Mouse (Mus musculus): ENCODE measurements around the gene Rgs16. TPM values are rescaled to one million over a fixed set of nuclear protein-coding genes. Genes with fewer than 3 reads are reported as not detected.
"Not testable (repeated sequence)": the region's sequence is repeated elsewhere in the genome, so short reads cannot be mapped to it uniquely, and the experiment has no call there.

The Rgs16 gene
- total RNA-seq, 2 experiments from 2014 or later: 1.5 to 2.6 TPM

DNA sequence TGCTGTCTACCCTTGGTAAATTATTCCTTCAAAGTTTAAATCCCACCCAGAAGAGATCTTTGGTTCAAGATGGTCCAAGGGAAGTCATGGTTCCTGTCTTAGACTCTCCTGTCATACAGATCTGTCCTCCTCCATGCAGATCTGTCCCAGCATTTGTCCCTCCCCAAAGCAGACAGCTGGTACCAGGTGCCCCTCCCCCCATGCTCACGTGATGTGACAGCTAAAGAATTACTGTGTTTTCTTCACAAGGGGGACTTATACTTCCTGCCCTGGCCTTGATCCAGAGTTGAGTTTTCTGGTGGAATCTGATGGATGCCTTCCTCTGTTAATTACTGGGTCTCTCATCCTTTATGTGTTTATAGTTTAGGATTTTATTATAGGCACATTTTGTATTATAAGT lies 8.4 kb downstream of the Rgs16 start:
- DNase-seq: peak in 1 of 2 experiments; percentile 33
- intact Hi-C loops (cut with DNase I): loop anchor here (5.0 kb wide), 1 partner anchor 261 kb away; the partner anchor contains the start of gene Dhx9

DNA sequence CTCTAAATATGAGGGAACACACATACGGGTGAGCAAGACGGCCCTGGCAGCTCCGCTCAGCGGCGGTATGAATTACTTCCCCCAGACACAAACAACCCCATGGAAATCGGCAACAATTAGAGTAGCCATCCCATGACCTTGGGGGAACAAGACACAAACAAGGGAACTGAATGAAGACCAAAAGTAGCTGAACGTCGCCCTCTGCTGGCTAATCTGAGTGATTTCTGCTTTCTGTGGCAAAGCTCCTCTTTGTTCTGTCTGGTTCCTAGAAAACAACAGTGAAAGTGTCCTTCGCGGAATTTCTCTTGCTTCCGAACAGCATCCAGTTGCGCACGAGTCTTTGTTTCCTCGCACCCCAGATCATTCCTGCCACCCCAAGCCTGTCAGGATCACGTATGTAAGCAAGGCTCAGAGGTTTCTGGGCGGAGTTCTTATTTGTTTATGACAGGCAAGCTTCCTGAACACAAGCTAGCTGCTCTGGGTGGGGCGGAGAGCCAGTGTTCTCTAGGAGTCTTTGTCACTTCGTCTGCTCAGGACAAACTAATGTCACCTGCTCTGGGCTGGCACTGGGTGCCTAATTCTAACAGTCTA lies 9.2 kb downstream of the Rgs16 start, which contains the start of gene Rnasel:
Rnasel (plus strand) TSS at position 216 of the 591 bp plus-strand sequence.
- peak; percentile 73 to 82 for DNase-seq
- intact Hi-C loops (cut with DNase I): loop anchor here (5.0 kb wide), 1 partner anchor 262 kb away; the partner anchor contains the start of gene Dhx9

DNA sequence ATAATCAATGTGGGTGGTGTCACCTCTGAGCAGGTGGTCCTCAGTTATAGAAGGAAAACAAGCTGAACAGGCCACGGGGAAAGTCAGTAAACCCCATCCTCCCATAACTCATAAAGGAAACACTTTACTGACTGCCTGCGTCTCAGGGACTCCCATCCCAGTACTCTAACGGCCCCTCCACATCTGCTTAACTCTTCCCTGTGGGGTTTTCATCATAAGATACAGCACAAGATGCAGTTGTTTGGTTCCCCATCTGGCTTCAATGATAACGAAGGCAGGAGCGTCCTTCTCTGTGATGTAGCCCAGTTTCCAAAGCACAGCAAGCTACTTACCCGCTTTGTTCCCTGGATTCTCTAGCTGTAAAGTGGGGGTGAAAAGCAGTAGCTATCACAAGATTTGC lies 9.9 kb downstream of the Rgs16 start:
- intact Hi-C loops (cut with DNase I): loop anchor here (5.0 kb wide), 1 partner anchor 57 kb away; no protein-coding TSS in a partner anchor
- no peak for DNase-seq

- DNase-seq: peak; percentile 43 to 58
- intact Hi-C loops (cut with DNase I): loop anchor here (5.0 kb wide), 1 partner anchor 55 kb away; no protein-coding TSS in a partner anchor
These were observed 11.7 kb downstream of the Rgs16 start for GRCm38 (mm10) chr1:153751763-153752301.

- intact Hi-C loops (cut with DNase I): loop anchor here (5.0 kb wide), 1 partner anchor 55 kb away; no protein-coding TSS in a partner anchor
- peak in 1 of 2 experiments; percentile 34 for DNase-seq
These were observed 12.4 kb downstream of the Rgs16 start for GRCm38 (mm10) chr1:153752521-153752920.

DNA sequence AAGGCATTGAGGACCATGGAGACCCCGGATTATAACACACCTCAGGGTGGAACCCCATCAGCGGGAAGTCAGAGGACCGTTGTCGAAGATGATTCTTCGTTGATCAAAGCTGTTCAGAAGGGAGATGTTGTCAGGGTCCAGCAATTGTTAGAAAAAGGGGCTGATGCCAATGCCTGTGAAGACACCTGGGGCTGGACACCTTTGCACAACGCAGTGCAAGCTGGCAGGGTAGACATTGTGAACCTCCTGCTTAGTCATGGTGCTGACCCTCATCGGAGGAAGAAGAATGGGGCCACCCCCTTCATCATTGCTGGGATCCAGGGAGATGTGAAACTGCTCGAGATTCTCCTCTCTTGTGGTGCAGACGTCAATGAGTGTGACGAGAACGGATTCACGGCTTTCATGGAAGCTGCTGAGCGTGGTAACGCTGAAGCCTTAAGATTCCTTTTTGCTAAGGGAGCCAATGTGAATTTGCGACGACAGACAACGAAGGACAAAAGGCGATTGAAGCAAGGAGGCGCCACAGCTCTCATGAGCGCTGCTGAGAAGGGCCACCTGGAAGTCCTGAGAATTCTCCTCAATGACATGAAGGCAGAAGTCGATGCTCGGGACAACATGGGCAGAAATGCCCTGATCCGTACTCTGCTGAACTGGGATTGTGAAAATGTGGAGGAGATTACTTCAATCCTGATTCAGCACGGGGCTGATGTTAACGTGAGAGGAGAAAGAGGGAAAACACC lies 13.7 kb downstream of the Rgs16 start:
- DNase-seq: no peak
- intact Hi-C loops (cut with DNase I): loop anchor here (5.0 kb wide), 1 partner anchor 53 kb away; no protein-coding TSS in a partner anchor

DNA sequence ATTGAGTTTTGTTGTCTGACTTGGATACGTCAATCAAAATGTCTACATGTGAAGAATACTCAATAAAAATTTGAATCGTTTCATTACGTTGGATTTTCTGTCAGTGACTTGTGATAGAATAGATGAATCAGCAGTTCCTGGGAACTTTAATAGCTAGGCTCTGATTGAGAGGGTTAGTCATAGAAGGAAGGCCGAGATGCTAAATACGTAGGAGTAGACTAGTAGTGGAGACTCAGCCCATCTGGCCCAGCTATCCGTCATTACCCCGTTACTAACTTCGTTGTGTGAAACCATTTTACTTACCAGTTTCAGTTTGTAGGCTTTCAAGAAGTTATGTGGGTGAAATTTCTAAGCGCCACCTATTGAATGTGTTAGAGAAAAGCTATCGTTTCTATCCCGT lies 24.0 kb downstream of the Rgs16 start:
- intact Hi-C loops (cut with DNase I): no loop called here

GRCm38 (mm10) chr1:153766298-153766697 lies 26.1 kb downstream of the Rgs16 start:
- intact Hi-C loops (cut with DNase I): no loop called here
- DNase-seq: no peak

More for the DNA sequence above, 24.0 kb downstream of the Rgs16 start:
- DNase-seq: no peak

DNA sequence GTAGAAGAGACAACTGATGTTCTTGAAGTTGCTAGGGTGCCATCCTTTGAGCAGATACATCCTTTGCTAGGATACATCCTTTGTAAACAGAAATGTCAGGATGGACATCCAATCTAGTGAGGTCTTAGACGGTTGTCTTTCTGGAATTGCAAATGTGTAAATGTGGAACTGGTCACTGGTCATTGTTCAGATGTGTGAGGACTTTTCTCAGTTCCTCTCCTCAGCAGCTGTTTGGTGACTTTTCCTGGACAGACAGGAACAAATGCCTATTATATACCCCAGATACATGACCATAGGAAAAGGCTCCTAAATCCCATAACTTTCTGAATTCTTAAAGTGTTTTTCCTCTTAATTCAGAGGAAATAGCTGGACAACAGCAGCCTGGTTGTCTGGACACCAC lies 27.1 kb downstream of the Rgs16 start:
- intact Hi-C loops (cut with DNase I): no loop called here

GRCm38 (mm10) chr1:153768465-153768864 lies 28.3 kb downstream of the Rgs16 start:
- DNase-seq: no peak
- intact Hi-C loops (cut with DNase I): no loop called here

More for the DNA sequence above, 27.1 kb downstream of the Rgs16 start:
- no peak for DNase-seq

DNA sequence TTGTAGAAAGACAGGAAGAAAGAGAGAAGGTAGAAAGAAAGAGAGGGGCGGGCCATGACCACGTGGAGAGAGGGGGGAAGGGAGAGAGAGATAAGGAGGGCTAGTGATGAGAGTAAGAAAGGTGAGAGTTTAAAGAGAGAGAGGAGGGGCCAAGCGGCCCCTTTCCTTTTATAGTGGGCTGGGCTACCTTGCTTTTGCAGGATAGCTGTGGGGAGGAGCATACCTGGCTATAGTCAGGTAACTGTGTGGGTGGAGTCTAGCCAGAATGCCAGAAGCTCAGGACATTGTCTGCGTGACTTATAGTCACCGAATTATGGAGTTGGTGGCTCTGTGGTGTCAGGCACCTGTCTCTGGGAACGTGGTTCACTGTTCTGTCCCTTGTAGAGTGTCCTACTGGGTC lies 29.4 kb downstream of the Rgs16 start:
- DNase-seq; intact Hi-C loops (cut with DNase I): not testable (repeated sequence)

DNA sequence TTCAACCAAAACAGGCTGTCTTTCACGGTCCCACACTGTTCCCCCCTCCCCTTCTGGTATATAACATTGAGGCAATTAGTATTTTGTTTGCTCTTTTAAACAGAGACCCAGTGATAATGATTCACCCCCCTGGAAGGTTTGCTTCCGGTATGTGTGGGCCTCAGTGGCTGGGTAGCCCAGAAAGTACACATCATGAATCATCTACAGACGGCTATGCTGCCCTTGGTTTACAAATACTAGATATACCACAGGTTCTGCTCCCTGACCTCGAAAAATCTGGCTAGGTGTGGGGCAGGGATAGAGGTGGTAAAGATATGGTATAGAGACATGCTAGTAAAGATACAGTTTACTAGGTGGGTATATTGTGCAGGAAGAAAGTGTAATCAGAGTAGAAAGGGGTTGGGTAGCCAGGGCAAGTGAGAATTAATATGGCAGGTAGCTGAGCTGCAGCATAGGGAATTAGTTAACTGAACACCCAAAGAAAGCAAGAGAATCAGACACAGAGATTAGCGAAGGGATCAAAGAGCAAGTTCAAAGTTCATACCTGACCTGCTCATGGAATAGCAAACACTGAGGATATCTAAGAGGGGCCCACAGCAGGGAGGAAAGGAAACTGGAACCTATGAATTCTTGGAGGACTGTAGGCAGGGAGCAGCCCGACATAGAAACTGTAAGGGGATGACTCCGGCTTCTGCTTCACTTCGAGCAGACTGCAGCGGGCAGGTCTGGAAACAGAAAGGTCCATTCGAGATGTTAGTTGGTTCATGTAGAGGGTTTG lies 30.0 kb downstream of the Rgs16 start:
- intact Hi-C loops (cut with DNase I): no loop called here
- no peak for DNase-seq

DNA sequence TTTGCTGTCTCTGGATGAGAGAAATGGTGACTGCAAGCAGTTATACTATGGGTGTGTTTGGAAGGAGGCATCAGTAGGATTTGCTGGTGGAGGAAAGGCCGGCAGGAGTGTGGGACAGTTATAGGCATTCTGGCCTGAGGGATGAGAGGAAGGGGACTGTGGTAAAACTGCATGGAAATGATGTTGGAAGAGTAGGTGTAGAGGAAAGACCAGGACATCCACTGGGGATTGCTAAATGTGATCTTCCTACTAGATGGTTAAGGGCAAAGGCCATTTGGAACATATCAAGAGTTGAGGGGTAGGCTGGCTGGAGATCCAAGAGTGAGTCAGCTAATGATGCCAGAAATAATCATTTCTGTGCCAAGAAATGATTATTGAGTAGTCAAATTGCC lies 30.6 kb downstream of the Rgs16 start:
- DNase-seq: no peak
- intact Hi-C loops (cut with DNase I): no loop called here

GRCm38 (mm10) chr1:153775174-153775573 lies 35.0 kb downstream of the Rgs16 start:
- intact Hi-C loops (cut with DNase I): no loop called here
- DNase-seq: no peak

GRCm38 (mm10) chr1:153776257-153776656 lies 36.1 kb downstream of the Rgs16 start:
- no peak for DNase-seq
- intact Hi-C loops (cut with DNase I): no loop called here

DNA sequence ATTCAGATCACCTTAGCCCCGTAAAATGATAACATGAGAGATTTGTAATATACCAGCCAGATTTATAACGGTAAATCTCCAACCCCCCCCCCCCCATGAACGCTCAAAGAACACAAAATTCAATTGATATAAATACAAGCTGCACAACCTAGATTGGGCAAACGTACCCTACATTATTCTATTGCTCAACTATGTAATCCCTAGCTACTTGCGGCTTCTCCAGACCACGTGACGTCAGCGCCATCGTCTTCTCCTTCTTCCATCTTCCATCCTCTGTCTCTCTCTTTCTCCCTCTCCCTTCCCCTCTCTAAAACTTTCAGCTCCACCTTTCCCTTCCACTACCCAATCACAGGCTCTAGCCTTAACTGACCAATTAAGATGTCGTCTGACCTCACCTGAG lies 38.1 kb downstream of the Rgs16 start:
- intact Hi-C loops (cut with DNase I): no loop called here
- DNase-seq: no peak

- DNase-seq: no peak
- intact Hi-C loops (cut with DNase I): no loop called here
These were observed 43.2 kb downstream of the Rgs16 start for GRCm38 (mm10) chr1:153783339-153783738.

- no peak for DNase-seq
- intact Hi-C loops (cut with DNase I): no loop called here
These were observed 45.5 kb downstream of the Rgs16 start for GRCm38 (mm10) chr1:153785608-153786007.

- intact Hi-C loops (cut with DNase I): no loop called here
- no peak for DNase-seq
These were observed 50.6 kb downstream of the Rgs16 start for GRCm38 (mm10) chr1:153790708-153791107.

DNA sequence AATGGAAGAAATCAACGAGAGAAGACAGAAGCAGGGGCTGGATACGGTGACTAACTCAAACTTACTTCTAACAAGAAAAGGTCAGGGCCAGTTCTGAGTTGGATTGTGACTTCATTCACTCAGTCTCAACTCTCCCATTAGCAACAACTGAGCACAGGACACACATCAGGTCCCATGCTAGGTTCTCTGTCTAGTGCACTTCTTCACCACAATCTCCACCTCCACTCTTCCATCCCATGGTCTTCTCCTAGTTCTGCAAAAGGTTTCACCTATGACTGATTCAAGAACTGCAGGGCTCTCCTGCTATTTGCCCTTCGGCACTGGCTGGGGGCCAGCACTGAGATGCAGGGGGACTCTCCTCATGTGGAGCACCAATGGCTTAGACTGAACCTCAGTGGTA lies 54.1 kb downstream of the Rgs16 start:
- no peak for DNase-seq
- intact Hi-C loops (cut with DNase I): no loop called here

All from heart, postnatal 36 days (tissue).